Mouse (Mus musculus): ENCODE results near the gene Ogg1. TPM values are rescaled to one million over a fixed set of nuclear protein-coding genes. Genes with fewer than 3 reads are reported as not detected.

Gene Ogg1
- 12.3 TPM for polyA plus RNA-seq (2017; shearing (Covaris generic))

DNA sequence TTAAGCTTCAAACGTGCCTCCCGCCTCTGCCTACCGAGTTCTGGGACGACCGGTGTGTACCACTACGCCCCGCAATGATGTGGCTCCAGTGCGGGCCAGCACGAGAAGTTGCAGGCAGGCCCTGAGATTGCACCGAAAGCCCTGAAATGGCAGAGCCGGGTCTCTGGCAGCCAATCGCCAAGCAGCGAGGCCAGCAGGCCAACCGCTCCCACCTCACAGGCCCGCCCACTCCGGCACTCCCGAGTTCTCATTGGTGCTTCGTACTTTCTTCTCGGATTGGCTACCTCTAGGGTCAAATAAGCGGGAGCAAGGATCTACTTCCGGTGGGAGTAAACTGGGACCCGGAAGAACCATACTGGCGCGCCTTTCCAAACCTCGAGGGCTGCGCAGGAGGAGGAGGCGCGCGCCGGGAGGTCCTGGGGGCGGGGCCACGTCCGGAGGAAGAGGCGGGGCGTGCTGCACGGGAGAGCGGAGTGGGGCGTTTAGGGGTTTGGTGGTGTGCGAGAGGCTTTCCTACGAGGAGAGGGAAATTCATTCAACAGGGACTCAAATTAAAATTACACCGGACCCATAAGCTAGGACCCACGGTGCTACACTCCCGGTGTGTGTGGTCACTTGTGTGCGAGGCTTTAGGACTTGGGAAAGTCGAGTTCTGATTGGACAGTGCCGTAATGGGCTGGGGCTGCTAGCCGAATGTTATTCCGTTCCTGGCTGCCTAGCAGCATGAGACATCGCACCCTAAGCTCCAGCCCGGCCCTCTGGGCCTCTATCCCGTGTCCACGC lies at the start of gene Ogg1:
Gene Ogg1 (plus strand): TSS at position 440 of the 783 bp plus-strand sequence.

DNA sequence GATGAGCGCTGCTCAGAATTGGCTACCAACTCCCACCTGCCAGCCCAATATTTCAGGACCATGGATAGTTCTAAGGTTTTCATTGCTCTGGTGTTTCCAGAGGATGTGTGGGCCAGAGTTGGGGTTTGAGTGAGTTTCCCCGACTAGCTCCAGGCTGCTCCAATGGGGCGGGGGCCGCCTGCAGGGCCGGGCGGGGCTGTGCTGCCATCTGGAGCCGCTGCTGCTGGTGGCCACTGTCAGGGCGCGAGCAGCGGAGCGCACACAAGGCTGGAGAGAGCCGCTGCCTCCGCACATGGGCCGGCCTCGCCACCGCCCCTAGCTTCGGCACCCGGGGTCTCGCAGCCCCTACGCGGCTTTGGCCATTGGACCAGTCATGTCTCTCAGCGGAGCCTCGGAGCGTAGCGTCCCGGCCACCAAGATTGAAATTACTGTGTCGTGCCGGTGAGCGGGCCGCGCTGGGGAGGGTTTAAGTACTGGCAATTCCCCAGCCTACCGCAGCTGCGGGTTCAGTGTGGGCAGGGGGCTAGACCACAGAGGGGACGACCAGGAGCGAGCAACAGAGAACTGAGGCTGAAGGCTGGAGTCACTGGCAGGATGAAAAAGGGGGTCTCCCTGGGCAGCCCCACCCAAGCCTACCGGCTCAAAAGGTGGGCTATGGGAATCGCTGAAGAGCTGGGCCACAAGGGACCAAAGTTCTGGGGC lies 44.5 kb upstream of the Ogg1 start, which contains the start of gene Cpne9:
Gene Cpne9 (plus strand): TSS at position 207 of the 702 bp plus-strand sequence.

DNA sequence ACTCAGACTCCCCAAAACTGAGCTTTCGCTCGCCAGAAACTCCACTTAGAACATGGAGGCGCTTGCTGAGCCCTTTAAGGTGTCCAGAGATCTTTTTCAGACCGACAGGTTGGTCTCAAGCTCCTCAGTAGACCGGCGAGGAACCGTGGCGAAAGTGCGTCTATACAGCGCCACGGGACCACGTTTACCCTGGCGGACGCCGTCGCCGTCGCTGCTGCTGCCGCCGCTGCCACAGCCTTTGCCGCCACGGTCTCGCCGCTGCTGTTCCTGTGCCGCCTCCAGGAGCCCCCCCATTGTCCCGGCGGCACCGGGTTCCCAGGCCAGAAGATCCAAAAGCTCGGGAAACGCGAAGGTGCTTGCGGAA lies 19.8 kb upstream of the Ogg1 start, which contains the start of gene Brpf1:
Gene Brpf1 (plus strand): TSS at position 152 of the 364 bp plus-strand sequence.

DNA sequence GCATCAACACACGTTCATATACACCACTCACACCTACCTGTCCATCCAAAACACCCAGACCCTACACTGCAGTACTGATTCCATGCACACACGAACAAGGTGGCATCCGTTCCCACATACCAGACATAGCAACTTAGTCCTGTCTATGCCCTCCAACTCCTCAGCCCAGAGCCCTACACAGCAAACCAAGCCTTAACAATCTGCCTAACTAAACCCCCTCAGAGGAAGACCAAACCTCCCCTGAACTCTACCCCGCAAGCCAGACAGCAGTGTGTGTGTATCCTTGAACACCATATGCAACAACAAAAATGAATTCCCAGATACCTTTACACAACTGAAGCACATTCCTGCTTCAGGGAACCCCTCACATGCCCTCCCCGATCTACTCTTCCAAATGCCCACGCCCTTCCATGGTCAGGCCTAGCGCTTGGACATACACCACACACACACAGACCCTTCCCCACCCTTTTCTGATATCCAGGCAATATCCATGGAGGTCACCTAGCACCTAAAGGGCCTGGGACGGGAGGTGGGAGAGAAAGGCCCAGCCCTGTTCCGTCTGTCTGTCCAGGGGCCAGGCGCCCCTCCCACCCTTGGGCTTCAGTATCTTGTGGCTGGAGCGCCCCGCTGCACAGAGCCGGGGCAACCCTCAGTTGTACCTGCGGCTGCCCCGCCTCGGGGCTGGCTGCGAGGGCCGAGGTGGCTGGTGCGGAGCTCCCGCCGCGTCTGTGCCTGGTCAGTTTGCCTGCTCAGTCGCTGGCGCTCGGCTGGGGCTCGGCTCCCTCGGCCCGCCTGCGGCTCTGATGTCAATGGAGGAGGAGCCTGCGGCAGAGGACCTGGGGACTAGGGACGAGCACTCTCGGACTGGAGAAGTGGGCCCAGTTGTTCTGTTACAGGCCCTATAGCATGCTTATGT lies 16.7 kb downstream of the Ogg1 start, which contains the start of gene Camk1:
Gene Camk1 (minus strand): TSS at position 808 of the 916 bp plus-strand sequence.

DNA sequence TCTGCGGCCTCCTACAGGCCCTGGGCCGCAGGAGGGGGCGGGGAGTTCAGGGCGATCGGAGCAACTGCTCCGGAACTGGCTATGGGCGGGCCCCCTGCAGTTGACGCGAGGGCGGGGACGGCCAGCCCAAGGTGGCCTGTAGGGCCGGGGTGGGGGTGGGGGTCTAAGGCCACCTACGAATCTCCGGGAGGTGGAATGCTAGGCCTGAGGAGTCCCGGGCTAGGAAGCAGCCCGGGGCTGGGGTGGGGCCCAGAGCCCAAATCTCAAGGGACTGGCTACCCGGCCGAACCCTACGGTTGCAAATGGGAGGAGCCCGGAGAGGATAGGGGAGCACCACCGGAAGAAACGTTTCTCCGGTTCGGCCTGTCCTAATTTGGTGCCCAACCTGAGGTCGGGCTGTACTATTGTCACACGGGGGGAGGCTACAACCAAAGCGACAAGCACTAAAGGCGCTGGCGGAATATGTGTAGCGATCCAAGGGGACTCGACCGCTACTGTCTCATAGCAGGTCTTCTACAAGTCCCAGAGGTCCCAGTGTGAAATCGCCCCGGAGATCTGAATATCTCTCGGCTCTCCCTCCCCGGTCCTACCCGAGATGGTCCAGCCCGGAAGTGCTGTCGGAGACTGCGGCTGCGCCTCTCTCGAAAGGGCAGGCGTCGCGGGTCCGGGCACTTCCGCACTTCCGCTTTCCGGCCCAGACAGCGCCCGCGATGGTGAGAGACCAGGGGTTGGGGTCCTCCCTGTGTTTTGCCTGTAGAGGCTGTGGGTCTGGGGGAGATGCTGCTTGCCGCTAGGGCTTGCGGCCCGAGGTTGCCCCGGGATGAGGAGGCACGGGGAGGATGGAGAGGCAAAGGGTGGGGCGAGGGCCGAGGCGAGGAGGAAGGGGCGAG lies 51.0 kb downstream of the Ogg1 start, which contains the start of the genes Tada3 and Arpc4:
Gene Tada3 (minus strand): TSS at position 388 of the 890 bp plus-strand sequence.
Gene Arpc4 (plus strand): TSS at position 620 of the 890 bp plus-strand sequence.

Other genes with a start within 250 kb of the Ogg1 start
- gene Setd5, start 249.6 kb upstream of the Ogg1 start, polyA plus RNA-seq (2017; shearing (Covaris generic)) = 76.1 TPM
- 0.38 TPM for gene Lhfpl4, start 131.6 kb upstream of the Ogg1 start, polyA plus RNA-seq (2017; shearing (Covaris generic))
- gene Mtmr14, start 89.1 kb upstream of the Ogg1 start, polyA plus RNA-seq (2017; shearing (Covaris generic)) = 56.2 TPM
- not detected for gene Cpne9, start 44.7 kb upstream of the Ogg1 start, polyA plus RNA-seq (2017; shearing (Covaris generic))
- gene Brpf1, start 19.8 kb upstream of the Ogg1 start, polyA plus RNA-seq (2017; shearing (Covaris generic)) = 54.8 TPM
- gene Camk1, start 17.0 kb downstream of the Ogg1 start, polyA plus RNA-seq (2017; shearing (Covaris generic)) = 5.9 TPM
- 70.9 TPM for gene Tada3, start 50.9 kb downstream of the Ogg1 start, polyA plus RNA-seq (2017; shearing (Covaris generic))
- 579 TPM for gene Arpc4, start 51.1 kb downstream of the Ogg1 start, polyA plus RNA-seq (2017; shearing (Covaris generic))
- 16.4 TPM for gene Ttll3, start 62.3 kb downstream of the Ogg1 start, polyA plus RNA-seq (2017; shearing (Covaris generic))
- 18.0 TPM for gene Rpusd3, start 92.4 kb downstream of the Ogg1 start, polyA plus RNA-seq (2017; shearing (Covaris generic))
- gene Cidec, start 108.8 kb downstream of the Ogg1 start, polyA plus RNA-seq (2017; shearing (Covaris generic)) = not detected
- gene Jagn1, start 115.6 kb downstream of the Ogg1 start, polyA plus RNA-seq (2017; shearing (Covaris generic)) = 61.7 TPM
- 0.29 TPM for gene Il17re, start 131.5 kb downstream of the Ogg1 start, polyA plus RNA-seq (2017; shearing (Covaris generic))
- gene Il17rc, start 144.5 kb downstream of the Ogg1 start, polyA plus RNA-seq (2017; shearing (Covaris generic)) = 0.27 TPM
- gene Creld1, start 156.3 kb downstream of the Ogg1 start, polyA plus RNA-seq (2017; shearing (Covaris generic)) = 13.0 TPM
- 0.49 TPM for gene Prrt3, start 175.0 kb downstream of the Ogg1 start, polyA plus RNA-seq (2017; shearing (Covaris generic))
- 110 TPM for gene Emc3, start 204.7 kb downstream of the Ogg1 start, polyA plus RNA-seq (2017; shearing (Covaris generic))
- gene Fancd2, start 204.7 kb downstream of the Ogg1 start, polyA plus RNA-seq (2017; shearing (Covaris generic)) = 3.7 TPM

Data from inflammation-experienced regulatory T-cells, adult 16 weeks (primary cell).